Mouse (Mus musculus) intestine, embryonic 14.5 days (tissue): ENCODE data around the gene Zfp184. TPM values are rescaled to one million over a fixed set of nuclear protein-coding genes. Genes with fewer than 3 reads are reported as not detected.

Experiments
- ATAC-seq: fragments of 200-750 bp; cut with Nextera tagmentation; replicated peaks from 2 replicates; pipeline ENCODE4 v1.8.0; 2017; ENCODE audit warnings: low read depth, moderate number of reproducible peaks, moderate TSS enrichment, moderate library complexity; ENCODE audit not compliant: low FRiP score, low TSS enrichment
- DNase-seq: peaks from one replicate; pipeline ENCODE4 v3.0.0-alpha.2; 2018; ENCODE audit warnings: low spot score
- H3K27ac ChIP-seq: fragments of 300-500 bp; sonication (generic); 2 replicates; pipeline ENCODE4 v1.5.1; 2014; ENCODE audit warnings: low read depth, mild to moderate bottlenecking, control low read depth
- H3K27me3 ChIP-seq: fragments of 300-500 bp; sonication (generic); replicated peaks from 2 replicates; pipeline ENCODE4 v1.6.1; 2014; ENCODE audit warnings: low read length, control low read depth; ENCODE audit not compliant: control insufficient read depth, insufficient read depth
- H3K36me3 ChIP-seq: fragments of 300-500 bp; sonication (generic); 2 replicates; pipeline ENCODE4 v1.6.1; 2014; ENCODE audit warnings: low read length, control low read depth; ENCODE audit not compliant: control insufficient read depth, insufficient read depth
- H3K4me1 ChIP-seq: fragments of 300-500 bp; sonication (generic); replicated peaks from 2 replicates; pipeline ENCODE4 v1.6.1; 2014; ENCODE audit warnings: low read length, control low read depth, mixed read lengths; ENCODE audit not compliant: control insufficient read depth, insufficient read depth
- H3K4me2 ChIP-seq: fragments of 300-500 bp; sonication (generic); 2 replicates; pipeline ENCODE4 v1.6.1; 2014; ENCODE audit warnings: low read length
- H3K4me3 ChIP-seq: fragments of 300-500 bp; sonication (generic); 2 replicates; pipeline ENCODE4 v1.5.1; 2014; ENCODE audit warnings: low read depth, low read length, control low read depth, mixed read lengths
- H3K9ac ChIP-seq: fragments of 300-500 bp; sonication (generic); 2 replicates; pipeline ENCODE4 v1.6.1; 2014; ENCODE audit warnings: mild to moderate bottlenecking, low read length
- H3K9me3 ChIP-seq: fragments of 300-500 bp; sonication (generic); 2 replicates; pipeline ENCODE4 v1.6.1; 2016; ENCODE audit warnings: low read length, control low read depth; ENCODE audit not compliant: control insufficient read depth
- WGBS: fragments of 180-500 bp; shearing (Covaris S2); extraction: QIAGEN DNeasy Blood & Tissue Kit; methylation state at CpG from one replicate; pipeline ENCODE4 v1.1.7; 2014; 5-methylcytosine and 5-hydroxymethylcytosine counted together
- polyA plus RNA-seq: library from polyadenylated mRNA; unstranded; fragments of >200 nt; fragmentation: Nextera tagmentation; extraction: Ambion mirVana; gene quantifications from 2 replicates; pipeline ENCODE4 v1.2.1, GENCODE M21; 2014

Zfp184 gene
- polyA plus RNA-seq, 1 experiment from 2014 or later, result 9.8 TPM

- WGBS, result 6% methylated on average over 17 of the region's 17 CpGs
- peak overlapping the region; percentile 97 for H3K4me2 ChIP-seq
- 0 out of 2 replicates have a peak, but pooled peaks cover 2% of the 10 kb centered on the region for H3K4me1 ChIP-seq
- ATAC-seq, result no peak
- no peaks in the 10 kb centered on the region for H3K9me3 ChIP-seq
- DNase-seq, result no peak
- H3K9ac ChIP-seq, result peak overlapping the region; percentile 64
- H3K36me3 ChIP-seq, result no peaks in the 10 kb centered on the region
- peaks cover 48% of the 10 kb centered on the region for H3K27me3 ChIP-seq
- H3K4me3 ChIP-seq, result peak overlapping the region; percentile 57
- no peak overlapping the region for H3K27ac ChIP-seq
Observed at GRCm38 (mm10) chr13:21981803-21982193, 36.9 kb downstream of the Zfp184 start.

GRCm38 (mm10) chr13:21984486-21984885 lies 39.6 kb downstream of the Zfp184 start:
- no peak overlapping the region for H3K27ac ChIP-seq
- no peaks in the 10 kb centered on the region for H3K9me3 ChIP-seq
- peaks cover 53% of the 10 kb centered on the region for H3K27me3 ChIP-seq
- ATAC-seq (no peak), DNase-seq (peak; percentile 34)
- H3K4me3 ChIP-seq, result no peak overlapping the region
- no peak overlapping the region for H3K9ac ChIP-seq
- 92% methylated on average over 2 of the region's 2 CpGs for WGBS
- H3K4me2 ChIP-seq, result no peak overlapping the region
- 0 out of 2 replicates have a peak, but pooled peaks cover 2% of the 10 kb centered on the region for H3K4me1 ChIP-seq
- no peaks in the 10 kb centered on the region for H3K36me3 ChIP-seq

GRCm38 (mm10) chr13:21992550-21992949 lies 47.7 kb downstream of the Zfp184 start:
- 83% methylated on average over 5 of the region's 5 CpGs for WGBS
- DNase-seq (no peak), ATAC-seq (no peak)
- Histone ChIP-seq H3K27me3 (peaks cover 44% of the 10 kb centered on the region), H3K9me3 (peaks cover 4% of the 10 kb centered on the region; the same call in 1 of the 2 replicates), H3K9ac (no peak overlapping the region), H3K36me3 (no peaks in the 10 kb centered on the region), H3K4me2 (no peak overlapping the region), H3K27ac (no peak overlapping the region), H3K4me1 (no peaks in the 10 kb centered on the region), H3K4me3 (no peak overlapping the region)

- 2% methylated on average over 22 of the region's 22 CpGs for whole genome bisulfite sequencing
- H3K27me3 ChIP-seq, result peaks cover 57% of the 10 kb centered on the region
- H3K36me3 ChIP-seq, result no peaks in the 10 kb centered on the region
- H3K4me3 ChIP-seq, result peak overlapping the region; percentile 32
- H3K9ac ChIP-seq, result no peak overlapping the region
- H3K4me2 ChIP-seq, result peak overlapping the region; percentile 43
- no peaks in the 10 kb centered on the region for H3K4me1 ChIP-seq
- ATAC-seq (no peak), DNase-seq (peak; percentile 79)
- H3K9me3 ChIP-seq, result peaks cover 4% of the 10 kb centered on the region; the same call in 1 of the 2 replicates
- no peak overlapping the region for H3K27ac ChIP-seq
Observed at GRCm38 (mm10) chr13:21993957-21994738, 49.3 kb downstream of the Zfp184 start.

- Histone ChIP-seq H3K27ac (no peak overlapping the region), H3K4me1 (no peaks in the 10 kb centered on the region), H3K27me3 (peaks cover 64% of the 10 kb centered on the region), H3K4me3 (peak overlapping the region; percentile 32), H3K9me3 (peaks cover 4% of the 10 kb centered on the region; the same call in 1 of the 2 replicates), H3K9ac (no peak overlapping the region), H3K36me3 (no peaks in the 10 kb centered on the region), H3K4me2 (peak overlapping the region; percentile 43)
- ATAC-seq (no peak), DNase-seq (no peak)
- WGBS, result 4% methylated on average over 8 of the region's 8 CpGs
Observed at GRCm38 (mm10) chr13:21994896-21995295, 50.0 kb downstream of the Zfp184 start.

GRCm38 (mm10) chr13:21995331-21995914 lies 50.5 kb downstream of the Zfp184 start:
- peak overlapping the region; percentile 32 for H3K4me3 ChIP-seq
- H3K4me2 ChIP-seq, result peak overlapping the region; percentile 43
- H3K4me1 ChIP-seq, result no peaks in the 10 kb centered on the region
- DNase-seq, result peak; percentile 84
- ATAC-seq, result peak; percentile 70; the same call in 1 of the 2 replicates
- under 1% methylated on average over 21 of the region's 21 CpGs for WGBS
- no peak overlapping the region for H3K27ac ChIP-seq
- H3K27me3 ChIP-seq, result peaks cover 69% of the 10 kb centered on the region
- H3K9ac ChIP-seq, result no peak overlapping the region
- peaks cover 4% of the 10 kb centered on the region; the same call in 1 of the 2 replicates for H3K9me3 ChIP-seq
- no peaks in the 10 kb centered on the region for H3K36me3 ChIP-seq

GRCm38 (mm10) chr13:21996101-21996839 lies 51.4 kb downstream of the Zfp184 start:
- peak overlapping the region; percentile 43 for H3K4me2 ChIP-seq
- peak overlapping the region; percentile 32 for H3K4me3 ChIP-seq
- H3K9me3 ChIP-seq, result peaks cover 2% of the 10 kb centered on the region; the same call in 1 of the 2 replicates
- H3K27me3 ChIP-seq, result peaks cover 78% of the 10 kb centered on the region
- DNase-seq, result peak; percentile 70
- 3% methylated on average over 12 of the region's 12 CpGs for WGBS
- H3K4me1 ChIP-seq, result no peaks in the 10 kb centered on the region
- ATAC-seq, result 0 out of 2 replicates have a peak, but pooled peaks have one; percentile 24
- no peak overlapping the region for H3K27ac ChIP-seq
- no peaks in the 10 kb centered on the region for H3K36me3 ChIP-seq
- no peak overlapping the region for H3K9ac ChIP-seq

- Histone ChIP-seq H3K27me3 (peaks cover 83% of the 10 kb centered on the region), H3K9ac (no peak overlapping the region), H3K4me3 (peak overlapping the region; percentile 32), H3K27ac (no peak overlapping the region), H3K4me1 (no peaks in the 10 kb centered on the region), H3K36me3 (no peaks in the 10 kb centered on the region), H3K9me3 (no peaks in the 10 kb centered on the region), H3K4me2 (peak overlapping the region; percentile 43)
- ATAC-seq (no peak), DNase-seq (peak; percentile 79)
- WGBS, result 2% methylated on average over 13 of the region's 13 CpGs
Observed at GRCm38 (mm10) chr13:21996840-21997185, 51.9 kb downstream of the Zfp184 start.
